Mouse (Mus musculus): ENCODE measurements around the gene Mettl21e. TPM values are rescaled to one million over a fixed set of nuclear protein-coding genes. Genes with fewer than 3 reads are reported as not detected.
"Not testable (repeated sequence)": the region's sequence is repeated elsewhere in the genome, so short reads cannot be mapped to it uniquely, and the experiment has no call there.

Gene Mettl21e
- not detected in 2 replicates for polyA plus RNA-seq (2011; ENCODE audit: insufficient read depth, insufficient read length, low replicate concordance, missing spikeins)

DNA sequence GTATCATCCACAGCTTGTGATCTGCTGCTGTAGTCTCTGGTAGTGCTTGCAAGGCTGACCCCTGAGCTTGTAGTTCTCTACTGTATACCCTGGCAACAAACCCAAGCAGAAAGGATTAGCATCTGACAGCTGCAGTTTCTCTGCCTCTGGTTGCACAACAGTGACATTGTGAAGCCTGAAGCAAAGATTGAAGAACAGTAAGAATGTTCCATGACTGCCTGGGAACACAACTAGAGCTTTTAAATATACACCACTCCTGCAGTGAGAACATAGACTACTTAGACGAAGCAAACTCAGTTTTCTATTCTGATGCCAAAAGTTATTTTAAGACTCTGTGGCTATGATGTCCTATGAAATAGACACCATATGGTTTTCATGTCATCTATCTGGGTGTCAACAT, at the start of gene Mettl21e:
Gene Mettl21e, minus strand, starts transcription at position 86 of the 400 bp plus-strand sequence.
- no peaks in the 10 kb centered on the region for H3K4me1 ChIP-seq (ENCODE audit: control insufficient read depth, insufficient read depth, low read length)
- no peak within 1 kb of the TSS for H3K27ac ChIP-seq (ENCODE audit: control insufficient read depth, insufficient read depth, low read depth, low read length, poor library complexity)
- H3K4me3 ChIP-seq (replicated peaks; ENCODE audit: control insufficient read depth, low read depth, low read length), result no peak within 1 kb of the TSS
- TF ChIP-seq CTCF (IDR thresholded peaks at IDR 0.05; ENCODE audit: control insufficient read depth, insufficient read depth, low read length), result no peak
- no peak for TF ChIP-seq POLR2A (IDR thresholded peaks at IDR 0.05; ENCODE audit: borderline replicate concordance, control insufficient read depth, low read depth, low read length)
- WGBS, result 79% methylated on average over 1 of the region's 1 CpGs

DNA sequence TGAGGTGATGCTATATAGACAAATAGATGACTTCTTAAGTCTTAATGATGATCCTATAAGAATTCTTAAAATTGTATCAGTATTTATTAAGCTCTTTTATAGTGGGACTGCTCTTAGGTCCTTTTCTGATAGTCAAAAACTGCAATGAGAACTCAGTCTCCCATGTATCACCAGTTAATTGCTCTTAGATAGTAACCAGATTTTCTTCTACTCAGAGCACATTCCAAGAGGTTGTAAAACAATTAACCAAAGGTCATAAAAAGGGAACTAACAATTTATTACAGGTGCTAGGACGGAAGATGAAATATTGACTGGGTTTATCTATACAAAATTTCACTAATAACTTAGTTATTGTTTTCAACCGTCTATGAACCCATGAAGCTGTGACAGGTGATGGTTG, 21.7 kb upstream of the Mettl21e start:
- H3K27ac ChIP-seq (ENCODE audit: control insufficient read depth, insufficient read depth, low read depth, low read length, poor library complexity); H3K4me1 ChIP-seq (ENCODE audit: control insufficient read depth, insufficient read depth, low read length); H3K4me3 ChIP-seq (replicated peaks; ENCODE audit: control insufficient read depth, low read depth, low read length): not testable (repeated sequence)
- 71% methylated on average over 2 of the region's 2 CpGs for WGBS

DNA sequence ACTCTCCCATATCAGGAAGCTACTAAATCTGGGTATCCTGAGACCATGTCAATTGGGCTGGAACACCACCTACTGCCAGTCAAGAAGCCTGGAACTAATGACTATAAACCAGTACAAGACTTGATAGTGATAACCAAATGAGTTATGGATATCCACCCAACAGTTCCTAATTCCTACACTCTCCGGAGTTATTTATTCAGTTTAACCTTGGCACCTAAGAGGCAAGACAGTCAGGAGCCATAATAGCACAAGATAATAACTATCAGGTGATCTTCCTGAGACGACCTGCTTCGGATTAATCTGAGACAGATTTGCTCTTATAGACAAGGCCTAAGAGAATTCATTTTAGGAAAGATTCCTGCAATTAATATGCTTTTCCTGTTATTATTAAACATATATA, 21.2 kb upstream of the Mettl21e start:
- Histone ChIP-seq H3K4me3 (replicated peaks; ENCODE audit: control insufficient read depth, low read depth, low read length) (no peak overlapping the region), H3K4me1 (ENCODE audit: control insufficient read depth, insufficient read depth, low read length) (no peaks in the 10 kb centered on the region), H3K27ac (ENCODE audit: control insufficient read depth, insufficient read depth, low read depth, low read length, poor library complexity) (no peak overlapping the region)
- no peak for TF ChIP-seq CTCF (IDR thresholded peaks at IDR 0.05; ENCODE audit: control insufficient read depth, insufficient read depth, low read length)
- no peak for TF ChIP-seq POLR2A (IDR thresholded peaks at IDR 0.05; ENCODE audit: borderline replicate concordance, control insufficient read depth, low read depth, low read length)
- 76% methylated on average over 3 of the region's 3 CpGs for WGBS

DNA sequence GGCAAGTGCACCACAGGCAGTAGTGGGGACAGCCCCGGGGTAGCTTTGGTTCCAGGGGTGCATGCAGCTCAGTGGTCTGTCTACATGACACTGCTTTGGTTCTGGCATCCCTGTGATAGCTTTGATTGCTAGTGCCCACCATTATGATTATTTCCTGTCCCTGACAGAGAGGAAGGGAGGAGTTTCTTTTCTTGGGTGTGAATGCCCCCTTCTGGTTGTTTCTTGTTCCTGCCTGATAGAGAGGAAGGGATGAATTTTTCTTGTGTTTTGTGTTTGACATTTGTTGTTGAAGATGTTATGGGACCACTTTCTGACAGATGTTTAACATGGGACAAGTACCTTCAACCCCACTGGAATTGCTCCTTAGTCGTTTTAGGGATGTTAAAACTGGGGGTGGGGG, 18.5 kb upstream of the Mettl21e start:
- H3K4me3 ChIP-seq (replicated peaks; ENCODE audit: control insufficient read depth, low read depth, low read length), result no peak overlapping the region
- 69% methylated on average over 2 of the region's 2 CpGs for WGBS
- TF ChIP-seq POLR2A (IDR thresholded peaks at IDR 0.05; ENCODE audit: borderline replicate concordance, control insufficient read depth, low read depth, low read length), result no peak
- H3K4me1 ChIP-seq (ENCODE audit: control insufficient read depth, insufficient read depth, low read length), result no peaks in the 10 kb centered on the region
- H3K27ac ChIP-seq (ENCODE audit: control insufficient read depth, insufficient read depth, low read depth, low read length, poor library complexity), result no peak overlapping the region

DNA sequence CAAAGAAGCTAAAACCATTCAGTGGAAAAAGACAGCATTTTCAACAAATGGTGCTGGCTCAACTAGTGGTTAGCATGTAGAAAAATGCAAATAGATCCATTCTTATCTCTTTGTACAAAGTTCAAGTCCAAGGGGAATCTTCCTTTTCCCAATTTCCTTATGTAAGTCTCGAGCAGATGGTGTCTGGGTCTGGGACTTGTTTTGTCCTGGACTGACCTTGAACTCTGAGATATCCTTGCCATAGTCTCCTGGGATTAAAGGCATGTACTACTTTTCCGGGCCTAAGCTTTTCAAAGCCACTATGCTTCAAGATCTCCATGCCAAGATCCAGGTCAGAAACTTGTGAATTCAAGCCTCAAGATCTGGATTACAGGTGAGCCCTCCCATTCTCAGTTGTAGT, 16.6 kb upstream of the Mettl21e start:
- no peaks in the 10 kb centered on the region for H3K4me1 ChIP-seq (ENCODE audit: control insufficient read depth, insufficient read depth, low read length)
- H3K4me3 ChIP-seq (replicated peaks; ENCODE audit: control insufficient read depth, low read depth, low read length), result no peak overlapping the region
- TF ChIP-seq CTCF (IDR thresholded peaks at IDR 0.05; ENCODE audit: control insufficient read depth, insufficient read depth, low read length), result no peak
- TF ChIP-seq POLR2A (IDR thresholded peaks at IDR 0.05; ENCODE audit: borderline replicate concordance, control insufficient read depth, low read depth, low read length), result no peak
- 66% methylated on average over 2 of the region's 2 CpGs for WGBS
- H3K27ac ChIP-seq (ENCODE audit: control insufficient read depth, insufficient read depth, low read depth, low read length, poor library complexity), result no peak overlapping the region

DNA sequence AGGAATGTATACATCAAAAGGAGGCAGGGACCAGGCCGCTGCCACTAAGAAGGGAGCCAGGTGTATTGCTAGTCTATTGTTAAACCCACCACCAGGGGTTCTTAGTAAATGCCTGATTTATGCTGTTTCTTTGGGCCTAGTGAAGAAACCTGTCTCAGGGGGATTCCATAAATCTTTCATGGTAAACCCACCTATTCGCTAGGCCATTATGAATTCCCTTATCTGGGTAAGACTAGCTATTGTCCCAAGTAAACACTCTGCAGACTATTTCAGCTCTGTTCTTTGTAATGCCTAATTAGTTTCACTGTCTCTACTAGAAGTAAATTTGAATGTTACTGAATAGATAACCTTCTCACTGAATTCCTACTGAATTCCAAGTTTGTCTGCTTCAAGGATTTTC, 15.8 kb upstream of the Mettl21e start:
- WGBS, result 84% methylated on average over 2 of the region's 2 CpGs
- not testable (repeated sequence) for H3K4me1 ChIP-seq (ENCODE audit: control insufficient read depth, insufficient read depth, low read length)

DNA sequence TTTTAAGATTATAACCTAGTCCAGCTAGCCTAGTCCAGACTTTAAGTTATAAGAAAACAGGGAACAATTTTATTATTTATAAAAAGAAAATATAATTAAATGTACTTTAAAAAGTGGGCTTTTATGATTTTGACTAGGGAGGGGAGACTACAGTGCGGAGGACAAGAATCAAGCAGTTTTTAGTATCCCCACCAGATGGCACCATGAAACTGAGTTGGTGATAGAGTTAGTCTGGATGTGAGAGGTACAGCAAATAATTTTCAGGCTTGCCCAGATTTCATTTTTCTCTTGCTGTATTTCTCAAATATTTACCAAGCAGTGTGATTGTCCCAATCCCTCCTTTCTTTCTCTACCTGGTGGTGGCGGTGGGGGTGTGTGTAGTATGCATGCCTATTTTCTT, 10.3 kb upstream of the Mettl21e start:
- no peak for TF ChIP-seq CTCF (IDR thresholded peaks at IDR 0.05; ENCODE audit: control insufficient read depth, insufficient read depth, low read length)
- no peak for TF ChIP-seq POLR2A (IDR thresholded peaks at IDR 0.05; ENCODE audit: borderline replicate concordance, control insufficient read depth, low read depth, low read length)
- Histone ChIP-seq H3K27ac (ENCODE audit: control insufficient read depth, insufficient read depth, low read depth, low read length, poor library complexity) (no peak overlapping the region), H3K4me3 (replicated peaks; ENCODE audit: control insufficient read depth, low read depth, low read length) (no peak overlapping the region), H3K4me1 (ENCODE audit: control insufficient read depth, insufficient read depth, low read length) (no peaks in the 10 kb centered on the region)
- 64% methylated on average over 2 of the region's 2 CpGs for WGBS

More for the DNA sequence above, 15.8 kb upstream of the Mettl21e start:
- H3K27ac ChIP-seq (ENCODE audit: control insufficient read depth, insufficient read depth, low read depth, low read length, poor library complexity); H3K4me3 ChIP-seq (replicated peaks; ENCODE audit: control insufficient read depth, low read depth, low read length): not testable (repeated sequence)

DNA sequence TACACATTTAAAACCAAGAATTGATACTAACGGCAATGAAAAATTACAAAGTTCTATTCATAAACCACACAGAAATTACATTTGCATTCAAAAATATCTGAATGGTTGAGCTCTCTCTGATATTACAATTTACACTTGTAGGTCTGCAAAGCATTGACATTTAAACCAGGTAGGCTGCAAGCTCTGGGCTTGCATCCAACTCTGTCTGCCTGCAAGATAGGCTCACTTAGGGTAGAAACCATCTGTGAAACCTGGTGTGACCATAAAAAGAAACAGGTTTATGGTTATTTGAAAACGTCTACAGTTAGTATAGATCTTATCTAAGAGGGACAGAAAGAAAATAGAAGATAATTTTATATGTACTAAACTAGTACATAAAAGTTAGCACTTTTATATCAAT, 1.6 kb downstream of the Mettl21e start:
- TF ChIP-seq CTCF (IDR thresholded peaks at IDR 0.05; ENCODE audit: control insufficient read depth, insufficient read depth, low read length) (no peak), POLR2A (IDR thresholded peaks at IDR 0.05; ENCODE audit: borderline replicate concordance, control insufficient read depth, low read depth, low read length) (no peak)
- Histone ChIP-seq H3K4me3 (replicated peaks; ENCODE audit: control insufficient read depth, low read depth, low read length) (no peak overlapping the region), H3K27ac (ENCODE audit: control insufficient read depth, insufficient read depth, low read depth, low read length, poor library complexity) (no peak overlapping the region), H3K4me1 (ENCODE audit: control insufficient read depth, insufficient read depth, low read length) (no peaks in the 10 kb centered on the region)
- 66% methylated on average over 2 of the region's 2 CpGs for WGBS

DNA sequence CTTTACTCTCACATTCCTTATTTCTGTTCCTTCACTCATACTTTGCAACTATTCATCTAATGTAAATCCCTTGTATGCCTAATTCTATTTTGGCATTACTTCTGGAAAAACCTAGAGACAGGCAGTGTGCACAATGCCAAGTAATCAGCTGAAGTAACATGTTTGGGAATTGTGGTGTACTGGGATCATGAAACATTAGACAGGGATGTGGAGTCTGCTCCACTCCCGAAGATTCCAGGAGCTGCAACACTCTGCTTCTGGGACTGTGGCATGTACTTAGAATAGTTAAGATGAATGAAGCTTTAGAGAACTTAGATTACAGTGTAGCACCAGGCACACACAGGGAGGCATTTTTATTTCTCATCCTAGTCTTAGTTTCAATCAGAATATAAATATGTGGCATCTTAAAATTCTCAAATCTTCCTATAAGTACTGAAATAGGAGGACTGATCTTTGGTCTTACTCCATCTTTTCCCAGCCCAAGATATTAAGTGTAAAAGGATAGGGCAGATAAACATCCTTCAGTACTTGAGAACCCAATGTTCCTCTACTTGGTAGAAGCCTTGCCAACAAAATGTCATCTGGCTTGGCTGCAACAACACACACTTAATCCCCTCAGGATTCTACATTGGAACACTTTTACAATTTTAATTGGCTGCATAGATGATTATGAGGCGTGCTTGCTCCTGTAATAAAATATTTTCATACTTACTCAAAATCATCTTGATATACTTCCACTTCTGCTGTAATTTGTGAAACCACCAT, 2.2 kb downstream of the Mettl21e start:
- TF ChIP-seq CTCF (IDR thresholded peaks at IDR 0.05; ENCODE audit: control insufficient read depth, insufficient read depth, low read length) (no peak), POLR2A (IDR thresholded peaks at IDR 0.05; ENCODE audit: borderline replicate concordance, control insufficient read depth, low read depth, low read length) (no peak)
- 72% methylated on average over 2 of the region's 2 CpGs for WGBS
- no peak overlapping the region for H3K4me3 ChIP-seq (replicated peaks; ENCODE audit: control insufficient read depth, low read depth, low read length)
- H3K27ac ChIP-seq (ENCODE audit: control insufficient read depth, insufficient read depth, low read depth, low read length, poor library complexity), result no peak overlapping the region
- H3K4me1 ChIP-seq (ENCODE audit: control insufficient read depth, insufficient read depth, low read length), result no peaks in the 10 kb centered on the region
